Mouse (Mus musculus): Measurements from ENCODE around the gene Zfand5. TPM values are rescaled to one million over a fixed set of nuclear protein-coding genes. Genes with fewer than 3 reads are reported as not detected.
"Not testable (repeated sequence)": the region's sequence is repeated elsewhere in the genome, so short reads cannot be mapped to it uniquely, and the experiment has no call there.

Gene Zfand5
- polyA plus RNA-seq, 1 experiment from 2014 or later, result 81.2 TPM

DNA sequence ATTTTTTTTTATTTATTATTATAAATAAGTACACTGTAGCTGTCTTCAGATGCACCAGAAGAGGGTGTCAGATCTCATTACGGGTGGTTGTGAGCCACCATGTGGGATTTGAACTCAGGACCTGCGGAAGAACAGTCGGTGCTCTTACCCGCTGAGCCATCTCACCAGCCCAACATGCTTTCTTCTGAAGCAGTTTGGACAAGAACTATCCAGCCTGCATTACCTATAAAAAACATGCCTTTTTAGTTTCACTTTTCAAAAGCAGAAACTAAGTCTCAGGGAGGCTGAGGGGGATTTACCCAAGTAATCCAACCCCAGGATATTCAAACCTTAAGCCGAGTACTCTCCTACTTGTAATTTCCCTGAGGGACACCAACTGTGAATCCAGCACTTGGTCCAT is 38.3 kb downstream of the Zfand5 start:
- not testable (repeated sequence) for H3K9me3 ChIP-seq (replicated peaks; ENCODE audit: control insufficient read depth, low read length); H3K4me1 ChIP-seq (ENCODE audit: control insufficient read depth, insufficient read depth, low read length); H3K9ac ChIP-seq (ENCODE audit: low read length); H3K27ac ChIP-seq (ENCODE audit: low read length); H3K4me2 ChIP-seq (ENCODE audit: low read depth, low read length); ATAC-seq (replicated peaks; ENCODE audit: extremely low read depth, insufficient read depth, low FRiP score); H3K4me3 ChIP-seq (ENCODE audit: low read length); H3K36me3 ChIP-seq (ENCODE audit: control insufficient read depth, insufficient read depth); H3K27me3 ChIP-seq (ENCODE audit: control insufficient read depth, insufficient read depth, low read length)
- 92% methylated on average over 5 of the region's 5 CpGs for WGBS

DNA sequence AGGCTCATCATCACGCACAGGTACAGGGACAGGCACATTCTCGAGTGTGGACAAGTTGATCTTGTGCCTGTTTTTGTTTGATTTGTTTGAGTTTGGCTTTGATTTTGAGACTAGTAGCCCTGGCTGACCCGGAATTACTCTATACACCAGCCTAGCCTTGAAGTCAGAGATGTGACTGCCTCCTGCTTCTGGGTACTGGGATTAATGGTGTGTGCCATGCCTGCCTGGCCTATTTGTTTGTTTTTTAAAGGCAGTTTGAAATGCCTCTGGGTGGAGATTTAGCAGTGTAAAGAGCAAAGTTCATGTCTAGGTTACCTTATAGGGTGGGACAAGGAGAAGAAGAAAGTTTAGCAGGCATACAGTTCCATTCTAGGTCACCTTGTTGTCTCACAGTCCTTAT is 43.6 kb downstream of the Zfand5 start:
- Histone ChIP-seq H3K27ac (ENCODE audit: low read length) (no peak overlapping the region), H3K27me3 (ENCODE audit: control insufficient read depth, insufficient read depth, low read length) (no peaks in the 10 kb centered on the region), H3K4me1 (ENCODE audit: control insufficient read depth, insufficient read depth, low read length) (no peaks in the 10 kb centered on the region), H3K36me3 (ENCODE audit: control insufficient read depth, insufficient read depth) (no peaks in the 10 kb centered on the region), H3K9me3 (replicated peaks; ENCODE audit: control insufficient read depth, low read length) (no peaks in the 10 kb centered on the region), H3K9ac (ENCODE audit: low read length) (no peak overlapping the region), H3K4me3 (ENCODE audit: low read length) (no peak overlapping the region), H3K4me2 (ENCODE audit: low read depth, low read length) (no peak overlapping the region)
- ATAC-seq (replicated peaks; ENCODE audit: extremely low read depth, insufficient read depth, low FRiP score), result no peak
- WGBS, result 82% methylated on average over 3 of the region's 3 CpGs

DNA sequence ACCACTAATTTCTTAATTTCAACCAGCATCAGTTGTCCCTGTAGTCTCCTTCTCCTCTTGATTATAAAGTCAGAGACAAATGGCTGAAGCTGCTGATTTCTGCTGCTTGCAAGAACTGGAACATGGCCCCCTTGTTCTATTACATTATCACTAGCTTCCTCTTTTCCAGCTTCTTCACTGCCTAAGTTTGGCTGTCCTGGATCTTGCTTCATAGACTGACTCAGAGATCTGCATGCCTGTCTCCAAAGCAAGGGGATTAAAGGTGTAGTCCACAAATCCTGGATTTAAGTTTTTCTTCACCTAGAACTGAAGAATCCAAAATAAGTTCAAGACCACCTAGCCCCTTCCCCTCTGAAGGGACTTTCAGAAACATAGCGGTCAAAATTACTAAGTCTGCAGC is 47.5 kb downstream of the Zfand5 start:
- no peaks in the 10 kb centered on the region for H3K9me3 ChIP-seq (replicated peaks; ENCODE audit: control insufficient read depth, low read length)
- WGBS, result 95% methylated on average over 1 of the region's 1 CpGs
- no peak overlapping the region for H3K4me2 ChIP-seq (ENCODE audit: low read depth, low read length)
- no peaks in the 10 kb centered on the region for H3K4me1 ChIP-seq (ENCODE audit: control insufficient read depth, insufficient read depth, low read length)
- H3K4me3 ChIP-seq (ENCODE audit: low read length), result no peak overlapping the region
- no peak overlapping the region for H3K27ac ChIP-seq (ENCODE audit: low read length)
- H3K9ac ChIP-seq (ENCODE audit: low read length), result no peak overlapping the region
- ATAC-seq (replicated peaks; ENCODE audit: extremely low read depth, insufficient read depth, low FRiP score), result no peak
- H3K36me3 ChIP-seq (ENCODE audit: control insufficient read depth, insufficient read depth), result no peaks in the 10 kb centered on the region
- H3K27me3 ChIP-seq (ENCODE audit: control insufficient read depth, insufficient read depth, low read length), result no peaks in the 10 kb centered on the region

DNA sequence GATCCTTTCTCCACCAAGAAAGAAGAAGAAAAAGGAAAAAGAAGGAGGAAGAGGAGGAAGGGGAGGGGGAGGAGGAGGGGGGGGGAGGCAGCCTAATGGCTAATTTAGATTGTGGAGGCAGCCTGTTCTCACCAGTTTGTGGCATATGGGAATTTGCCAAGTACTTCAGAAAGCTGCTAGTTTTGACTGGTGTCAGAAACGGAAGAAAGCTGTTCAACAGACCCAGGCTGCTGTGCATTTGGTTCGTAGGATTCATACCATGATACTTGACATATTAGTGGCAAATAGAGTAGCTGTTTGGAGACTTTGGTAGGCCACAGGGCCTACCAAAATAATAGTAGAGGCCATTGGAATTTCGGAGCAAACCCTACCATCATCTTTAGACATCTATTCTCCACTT is 53.3 kb downstream of the Zfand5 start:
- no peak overlapping the region for H3K4me3 ChIP-seq (ENCODE audit: low read length)
- no peaks in the 10 kb centered on the region for H3K36me3 ChIP-seq (ENCODE audit: control insufficient read depth, insufficient read depth)
- H3K4me1 ChIP-seq (ENCODE audit: control insufficient read depth, insufficient read depth, low read length), result peaks cover 6% of the 10 kb centered on the region; the same call in 1 of the 2 replicates
- 0 out of 2 replicates have a peak, but pooled peaks cover 2% of the 10 kb centered on the region for H3K9me3 ChIP-seq (replicated peaks; ENCODE audit: control insufficient read depth, low read length)
- 73% methylated on average over 3 of the region's 3 CpGs for WGBS
- no peak for ATAC-seq (replicated peaks; ENCODE audit: extremely low read depth, insufficient read depth, low FRiP score)
- no peak overlapping the region for H3K27ac ChIP-seq (ENCODE audit: low read length)
- H3K4me2 ChIP-seq (ENCODE audit: low read depth, low read length), result no peak overlapping the region
- H3K27me3 ChIP-seq (ENCODE audit: control insufficient read depth, insufficient read depth, low read length), result no peaks in the 10 kb centered on the region
- H3K9ac ChIP-seq (ENCODE audit: low read length), result no peak overlapping the region

DNA sequence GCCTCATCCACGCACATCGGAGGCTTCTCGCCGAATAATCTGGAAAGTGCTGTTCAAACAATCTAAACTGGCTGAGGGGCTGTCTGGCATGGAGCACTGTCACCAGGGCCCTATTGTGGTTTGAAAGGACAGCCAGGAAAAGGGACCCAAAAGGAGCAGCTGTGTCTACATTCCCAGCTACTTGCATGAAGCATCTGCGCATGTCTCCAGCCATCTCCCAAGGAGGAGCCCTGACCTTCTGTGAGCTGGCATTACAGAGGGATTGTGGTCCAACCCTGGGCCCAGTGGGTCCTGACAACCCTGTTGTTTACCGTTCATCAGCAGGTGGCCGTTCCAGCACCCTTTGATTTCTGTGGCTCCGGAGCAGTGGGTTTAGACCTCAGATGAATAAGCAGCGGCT is 56.9 kb downstream of the Zfand5 start:
- H3K4me3 ChIP-seq (ENCODE audit: low read length), result no peak overlapping the region
- peaks cover 9% of the 10 kb centered on the region; the same call in 1 of the 2 replicates for H3K4me1 ChIP-seq (ENCODE audit: control insufficient read depth, insufficient read depth, low read length)
- no peak overlapping the region for H3K9ac ChIP-seq (ENCODE audit: low read length)
- no peak overlapping the region for H3K27ac ChIP-seq (ENCODE audit: low read length)
- H3K4me2 ChIP-seq (ENCODE audit: low read depth, low read length), result no peak overlapping the region
- 0 out of 2 replicates have a peak, but pooled peaks cover 2% of the 10 kb centered on the region for H3K9me3 ChIP-seq (replicated peaks; ENCODE audit: control insufficient read depth, low read length)
- no peak for ATAC-seq (replicated peaks; ENCODE audit: extremely low read depth, insufficient read depth, low FRiP score)
- 88% methylated on average over 9 of the region's 9 CpGs for WGBS
- H3K36me3 ChIP-seq (ENCODE audit: control insufficient read depth, insufficient read depth), result no peaks in the 10 kb centered on the region
- H3K27me3 ChIP-seq (ENCODE audit: control insufficient read depth, insufficient read depth, low read length), result no peaks in the 10 kb centered on the region

DNA sequence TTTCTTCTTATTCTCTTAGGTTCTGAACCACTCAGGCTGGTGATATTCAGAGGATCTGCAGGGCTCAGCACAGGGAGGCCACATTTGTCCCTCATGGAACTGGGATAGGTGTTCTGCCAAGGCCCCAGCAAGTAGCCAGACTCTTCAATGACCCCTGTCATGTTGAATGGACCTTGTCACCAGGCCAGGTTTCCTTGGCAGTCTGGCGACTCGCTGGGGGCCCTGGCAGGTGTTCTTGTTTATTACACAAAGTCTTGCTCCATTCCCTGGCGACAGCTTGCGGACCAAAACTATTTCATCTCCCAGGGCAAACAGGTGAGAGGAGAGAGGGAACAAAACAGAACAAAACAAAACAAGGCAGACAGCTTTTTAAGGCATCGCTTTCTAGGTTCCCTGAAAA is 57.7 kb downstream of the Zfand5 start:
- 43% methylated on average over 5 of the region's 5 CpGs for WGBS
- H3K4me3 ChIP-seq (ENCODE audit: low read length), result no peak overlapping the region
- H3K27ac ChIP-seq (ENCODE audit: low read length), result no peak overlapping the region
- peaks cover 9% of the 10 kb centered on the region; the same call in 1 of the 2 replicates for H3K4me1 ChIP-seq (ENCODE audit: control insufficient read depth, insufficient read depth, low read length)
- H3K4me2 ChIP-seq (ENCODE audit: low read depth, low read length), result no peak overlapping the region
- peak; percentile 41; the same call in 1 of the 2 replicates for ATAC-seq (replicated peaks; ENCODE audit: extremely low read depth, insufficient read depth, low FRiP score)
- H3K27me3 ChIP-seq (ENCODE audit: control insufficient read depth, insufficient read depth, low read length), result no peaks in the 10 kb centered on the region
- H3K9me3 ChIP-seq (replicated peaks; ENCODE audit: control insufficient read depth, low read length), result 0 out of 2 replicates have a peak, but pooled peaks cover 2% of the 10 kb centered on the region
- H3K36me3 ChIP-seq (ENCODE audit: control insufficient read depth, insufficient read depth), result no peaks in the 10 kb centered on the region
- no peak overlapping the region for H3K9ac ChIP-seq (ENCODE audit: low read length)

DNA sequence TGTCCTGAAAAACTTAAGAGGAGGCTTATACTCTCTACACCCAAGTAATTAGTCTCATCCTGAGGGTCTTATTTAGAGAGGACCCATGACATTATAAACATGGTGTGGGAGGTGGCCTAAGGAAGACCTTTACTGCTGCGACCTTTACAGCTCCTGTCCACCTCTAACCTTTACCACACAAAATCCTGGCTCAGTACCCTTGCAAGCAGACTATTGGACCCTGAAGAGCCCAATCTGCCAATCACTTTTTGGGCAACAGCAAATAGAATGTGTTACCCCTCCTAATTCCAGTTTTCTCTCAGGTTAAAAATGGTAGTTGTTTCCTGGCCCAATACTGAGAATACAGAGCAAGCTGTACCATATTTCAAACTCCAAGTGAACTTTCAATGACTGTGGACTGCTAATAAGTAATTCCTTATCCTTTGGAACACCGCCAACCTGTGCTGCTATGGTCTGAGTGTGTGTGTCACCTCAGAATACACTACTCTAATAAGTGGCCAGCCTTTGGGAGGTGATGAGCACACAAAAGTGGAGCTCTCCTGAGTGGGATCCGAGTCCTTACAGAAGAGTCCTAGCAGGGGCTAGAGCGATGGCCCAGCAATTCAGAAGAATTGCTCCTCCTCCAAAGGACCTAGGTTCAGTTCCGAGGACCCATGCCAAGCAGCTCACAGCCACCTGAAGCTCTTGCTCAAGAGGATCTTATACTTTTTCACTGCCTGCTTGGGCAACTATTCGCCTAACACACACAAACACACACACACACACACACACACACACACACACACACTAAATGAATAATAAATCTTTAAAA is 58.4 kb downstream of the Zfand5 start:
- peaks cover 9% of the 10 kb centered on the region; the same call in 1 of the 2 replicates for H3K4me1 ChIP-seq (ENCODE audit: control insufficient read depth, insufficient read depth, low read length)
- ATAC-seq (replicated peaks; ENCODE audit: extremely low read depth, insufficient read depth, low FRiP score), result peak; percentile 60
- WGBS, result 71% methylated on average over 6 of the region's 6 CpGs

DNA sequence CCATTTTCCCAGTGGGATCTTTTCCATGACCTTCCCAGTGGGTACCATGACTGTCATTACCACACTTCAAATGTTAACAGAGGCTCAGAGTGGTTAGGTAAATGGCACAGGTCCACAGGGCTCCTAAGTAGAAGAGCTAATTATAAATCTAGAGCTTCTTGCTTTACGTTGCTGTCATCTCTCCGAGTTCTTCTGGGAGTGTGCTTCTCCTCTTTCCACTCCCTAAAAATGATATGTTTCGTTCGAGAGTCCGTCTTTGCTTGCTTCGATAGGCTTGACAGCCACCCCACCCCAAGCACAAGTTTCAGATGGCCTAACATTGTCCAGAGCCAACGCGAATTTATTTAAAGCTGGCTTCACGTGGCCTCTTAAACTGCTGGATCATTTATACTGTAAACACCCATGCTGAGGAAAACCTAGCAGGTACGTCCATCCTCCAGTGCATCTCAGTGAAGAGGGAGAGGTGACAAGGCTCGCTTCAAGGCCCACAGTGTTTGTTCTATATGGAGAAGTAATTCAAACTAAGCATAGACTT is 59.6 kb downstream of the Zfand5 start:
- Histone ChIP-seq H3K4me3 (ENCODE audit: low read length) (no peak overlapping the region), H3K4me2 (ENCODE audit: low read depth, low read length) (no peak overlapping the region), H3K36me3 (ENCODE audit: control insufficient read depth, insufficient read depth) (no peaks in the 10 kb centered on the region), H3K27me3 (ENCODE audit: control insufficient read depth, insufficient read depth, low read length) (no peaks in the 10 kb centered on the region), H3K9ac (ENCODE audit: low read length) (no peak overlapping the region), H3K27ac (ENCODE audit: low read length) (no peak overlapping the region), H3K9me3 (replicated peaks; ENCODE audit: control insufficient read depth, low read length) (0 out of 2 replicates have a peak, but pooled peaks cover 2% of the 10 kb centered on the region), H3K4me1 (ENCODE audit: control insufficient read depth, insufficient read depth, low read length) (peaks cover 9% of the 10 kb centered on the region; the same call in 1 of the 2 replicates)
- 71% methylated on average over 11 of the region's 11 CpGs for WGBS
- ATAC-seq (replicated peaks; ENCODE audit: extremely low read depth, insufficient read depth, low FRiP score), result no peak

More for the DNA sequence above, 58.4 kb downstream of the Zfand5 start:
- H3K36me3 ChIP-seq (ENCODE audit: control insufficient read depth, insufficient read depth), result no peaks in the 10 kb centered on the region
- H3K9ac ChIP-seq (ENCODE audit: low read length), result no peak overlapping the region
- no peak overlapping the region for H3K4me2 ChIP-seq (ENCODE audit: low read depth, low read length)
- no peak overlapping the region for H3K4me3 ChIP-seq (ENCODE audit: low read length)
- H3K9me3 ChIP-seq (replicated peaks; ENCODE audit: control insufficient read depth, low read length), result 0 out of 2 replicates have a peak, but pooled peaks cover 2% of the 10 kb centered on the region
- H3K27me3 ChIP-seq (ENCODE audit: control insufficient read depth, insufficient read depth, low read length), result no peaks in the 10 kb centered on the region
- no peak overlapping the region for H3K27ac ChIP-seq (ENCODE audit: low read length)
